Mouse (Mus musculus) cortical plate, adult 2 months (tissue): ENCODE data around the gene Spag6.

Experiments used
- CTCF ChIP-seq: fragments of 200-500 bp; IDR thresholded peaks from 2 replicates; pipeline ENCODE4 v1.5.1; 2011; ENCODE audit warnings: mild to moderate bottlenecking, control low read depth, low read length; ENCODE audit not compliant: insufficient read depth; ENCODE audit errors: extremely low read depth
- POLR2A ChIP-seq: fragments of 200-500 bp; IDR thresholded peaks from 2 replicates; pipeline ENCODE4 v1.6.1; 2011; ENCODE audit warnings: mild to moderate bottlenecking, low read length, control low read depth; ENCODE audit not compliant: insufficient read depth; ENCODE audit errors: extremely low read depth

DNA sequence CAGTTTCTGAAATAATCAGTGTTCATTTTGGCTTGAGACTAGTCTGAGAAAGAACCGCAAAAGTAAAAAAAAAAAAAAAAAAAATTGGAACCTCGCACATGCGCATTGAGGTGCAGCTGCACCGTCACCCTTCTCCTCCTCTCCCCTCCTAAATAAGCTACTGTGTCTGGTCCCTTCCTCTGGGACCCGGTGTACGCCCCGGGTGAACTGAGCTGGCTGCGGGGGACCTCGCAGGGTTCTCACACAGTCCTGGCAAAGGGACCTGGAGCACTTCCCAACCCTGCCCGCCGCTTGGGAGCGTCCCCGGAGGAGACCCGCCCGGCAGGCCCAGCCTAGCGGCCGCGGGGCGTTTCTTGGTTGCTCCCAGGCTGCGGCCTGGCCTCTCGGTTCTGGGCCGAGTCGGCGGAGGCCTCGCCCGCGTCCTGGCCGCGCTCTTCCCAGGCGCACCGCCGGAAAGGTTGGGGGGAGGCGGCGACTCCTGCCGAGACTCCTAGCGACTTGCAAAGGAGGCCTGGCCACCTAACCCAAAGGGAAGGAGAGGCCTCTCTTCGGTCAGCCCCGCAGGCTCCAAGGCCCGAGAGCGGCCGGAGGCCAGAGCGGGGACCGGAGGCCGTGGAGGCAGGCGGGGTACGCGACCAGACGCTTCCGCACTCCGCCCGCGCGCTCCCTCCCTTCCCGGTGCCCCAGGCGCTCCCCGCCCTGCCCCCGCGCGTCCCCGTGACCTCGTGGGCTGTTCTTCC is at the start of gene Spag6:
- TF ChIP-seq CTCF (no peak), POLR2A (peak; percentile 84)
